Mouse (Mus musculus) heart, embryonic 11.5 days (tissue): Measurements from ENCODE around the gene Prr14. TPM values are rescaled to one million over a fixed set of nuclear protein-coding genes. Genes with fewer than 3 reads are reported as not detected.
A peak's percentile ranks its signal among the peaks of the same experiment; 100 is the strongest.

Source experiments
- ATAC-seq: fragments of 200-750 bp; cut with Nextera tagmentation; replicated peaks from 2 replicates; pipeline ENCODE4 v1.8.0; 2017; ENCODE audit warnings: moderate library complexity; ENCODE audit not compliant: insufficient number of reproducible peaks, low FRiP score, low TSS enrichment
- H3K27ac ChIP-seq: fragments of 300-500 bp; sonication (generic); 2 replicates; pipeline ENCODE4 v1.5.1; 2014; ENCODE audit warnings: mild to moderate bottlenecking, low read depth, low read length
- H3K27me3 ChIP-seq: fragments of 300-500 bp; sonication (generic); 2 replicates; pipeline ENCODE4 v1.6.1; 2014; ENCODE audit warnings: mild to moderate bottlenecking, low read length, mixed read lengths; ENCODE audit not compliant: control insufficient read depth, insufficient read depth
- H3K36me3 ChIP-seq: fragments of 300-500 bp; sonication (generic); 2 replicates; pipeline ENCODE4 v1.6.1; 2014; ENCODE audit warnings: mild to moderate bottlenecking, low read length, moderate library complexity, mixed read lengths; ENCODE audit not compliant: control insufficient read depth, insufficient read depth
- H3K4me1 ChIP-seq: fragments of 300-500 bp; sonication (generic); 2 replicates; pipeline ENCODE4 v1.6.1; 2014; ENCODE audit warnings: low read length; ENCODE audit not compliant: control insufficient read depth, insufficient read depth
- H3K4me2 ChIP-seq: fragments of 300-500 bp; sonication (generic); 2 replicates; pipeline ENCODE4 v1.6.1; 2014; ENCODE audit warnings: mild to moderate bottlenecking, moderate library complexity
- H3K4me3 ChIP-seq: fragments of 300-500 bp; sonication (generic); 2 replicates; pipeline ENCODE4 v1.5.1; 2014; ENCODE audit warnings: low read depth, low read length
- H3K9ac ChIP-seq: fragments of 300-500 bp; sonication (generic); 2 replicates; pipeline ENCODE4 v1.6.1; 2014; ENCODE audit warnings: mild to moderate bottlenecking, low read depth, low read length, moderate library complexity
- H3K9me3 ChIP-seq: fragments of 300-500 bp; sonication (generic); replicated peaks from 2 replicates; pipeline ENCODE4 v1.6.1; 2016; ENCODE audit warnings: low read length; ENCODE audit not compliant: control insufficient read depth
- WGBS: fragments of 180-500 bp; shearing (Covaris S2); extraction: QIAGEN DNeasy Blood & Tissue Kit; methylation state at CpG from one replicate; pipeline ENCODE4 v1.1.7; 2014; ENCODE audit not compliant: insufficient replicate concordance; 5-methylcytosine and 5-hydroxymethylcytosine counted together
- microRNA-seq: library from miRNA; unstranded; fragments of <30 nt; microRNA quantifications from one replicate; pipeline ENCODE4, GENCODE M21; 2016; ENCODE audit warnings: borderline number of aligned reads
- polyA plus RNA-seq: library from polyadenylated mRNA; unstranded; fragments of >200 nt; fragmentation: Nextera tagmentation; extraction: Ambion mirVana; gene quantifications from 2 replicates; pipeline ENCODE4 v1.2.1, GENCODE M21; 2014

The Prr14 gene
- polyA plus RNA-seq, 1 experiment from 2014 or later, result 39.7 TPM

GRCm38 (mm10) chr7:127512231-127513015, 53.0 kb downstream of the Prr14 start:
- peak; percentile 89 for ATAC-seq
- peak overlapping the region; percentile 79 for H3K4me3 ChIP-seq

GRCm38 (mm10) chr7:127513016-127513390, 53.6 kb downstream of the Prr14 start:
- Histone ChIP-seq H3K4me2 (peak overlapping the region; percentile 69), H3K4me3 (peak overlapping the region; percentile 79), H3K9ac (peak overlapping the region; percentile 96; the same call in 1 of the 2 replicates), H3K9me3 (no peaks in the 10 kb centered on the region), H3K27me3 (no peaks in the 10 kb centered on the region), H3K4me1 (peaks cover 14% of the 10 kb centered on the region), H3K27ac (peak overlapping the region; percentile 98), H3K36me3 (peaks cover 16% of the 10 kb centered on the region)
- 32% methylated on average over 8 of the region's 8 CpGs for WGBS
- no peak for ATAC-seq

More at GRCm38 (mm10) chr7:127512231-127513015, 53.0 kb downstream of the Prr14 start:
- WGBS, result under 1% methylated on average over 53 of the region's 93 CpGs
- H3K36me3 ChIP-seq, result peaks cover 14% of the 10 kb centered on the region
- peak overlapping the region; percentile 96 for H3K9ac ChIP-seq
- H3K4me2 ChIP-seq, result peak overlapping the region; percentile 69
- H3K4me1 ChIP-seq, result peaks cover 14% of the 10 kb centered on the region
- H3K9me3 ChIP-seq, result no peaks in the 10 kb centered on the region
- H3K27me3 ChIP-seq, result no peaks in the 10 kb centered on the region
- H3K27ac ChIP-seq, result peak overlapping the region; percentile 98

GRCm38 (mm10) chr7:127513781-127514180, 54.4 kb downstream of the Prr14 start:
- Histone ChIP-seq H3K9ac (no peak overlapping the region), H3K27me3 (no peaks in the 10 kb centered on the region), H3K36me3 (peaks cover 19% of the 10 kb centered on the region), H3K4me3 (peak overlapping the region; percentile 79; the same call in 1 of the 2 replicates), H3K9me3 (no peaks in the 10 kb centered on the region), H3K27ac (peak overlapping the region; percentile 57), H3K4me2 (peak overlapping the region; percentile 69), H3K4me1 (peaks cover 14% of the 10 kb centered on the region)
- whole genome bisulfite sequencing, result 88% methylated on average over 3 of the region's 3 CpGs
- ATAC-seq, result no peak

- H3K27me3 ChIP-seq, result no peaks in the 10 kb centered on the region
- no peak overlapping the region for H3K4me3 ChIP-seq
- H3K36me3 ChIP-seq, result peaks cover 24% of the 10 kb centered on the region
- ATAC-seq, result no peak
- peaks cover 14% of the 10 kb centered on the region for H3K4me1 ChIP-seq
- no peak overlapping the region for H3K9ac ChIP-seq
- 84% methylated on average over 7 of the region's 7 CpGs for WGBS
- H3K9me3 ChIP-seq, result no peaks in the 10 kb centered on the region
- H3K27ac ChIP-seq, result no peak overlapping the region
- no peak overlapping the region for H3K4me2 ChIP-seq
Measured at GRCm38 (mm10) chr7:127515846-127516245, 56.4 kb downstream of the Prr14 start.

GRCm38 (mm10) chr7:127516344-127516743, 56.9 kb downstream of the Prr14 start:
- no peak overlapping the region for H3K4me2 ChIP-seq
- no peak overlapping the region for H3K27ac ChIP-seq
- peaks cover 25% of the 10 kb centered on the region for H3K36me3 ChIP-seq
- H3K9me3 ChIP-seq, result no peaks in the 10 kb centered on the region
- no peak for ATAC-seq
- H3K9ac ChIP-seq, result no peak overlapping the region
- H3K4me3 ChIP-seq, result no peak overlapping the region
- WGBS, result 92% methylated on average over 6 of the region's 7 CpGs
- H3K4me1 ChIP-seq, result peaks cover 11% of the 10 kb centered on the region
- H3K27me3 ChIP-seq, result no peaks in the 10 kb centered on the region

- Histone ChIP-seq H3K9ac (no peak within 1 kb of the TSS), H3K36me3 (peaks cover 47% of the 10 kb centered on the region), H3K27ac (no peak within 1 kb of the TSS), H3K27me3 (no peaks in the 10 kb centered on the region), H3K4me3 (no peak within 1 kb of the TSS), H3K4me2 (no peak within 1 kb of the TSS), H3K4me1 (no peaks in the 10 kb centered on the region), H3K9me3 (no peaks in the 10 kb centered on the region)
- 93% methylated on average over 3 of the region's 3 CpGs for WGBS
- no peak for ATAC-seq
Measured at GRCm38 (mm10) chr7:127519284-127519683, 59.9 kb downstream of the Prr14 start, which contains the start of gene Gm42715. Gene Gm42715 (plus strand): TSS chr7:127519584.

Small RNAs within 50 kb of the gene (microRNA-seq; reads per million reads assigned to microRNA genes)
- gene Gm47278 (not detected), gene Mir7060 (1.1 reads per million, percentile 15 among the genes with 10 or more reads in this experiment)

Other genes starting within 250 kb of the Prr14 start
- gene Zfp553, start 226.6 kb upstream of the Prr14 start, polyA plus RNA-seq, result 12.3 and 14.6 TPM in 2 replicates
- 19.8 and 23.1 TPM in 2 replicates for gene Sept1, start 226.5 kb upstream of the Prr14 start, polyA plus RNA-seq
- 35.6 and 39.7 TPM in 2 replicates for gene Zfp771, start 215.3 kb upstream of the Prr14 start, polyA plus RNA-seq
- 184 and 197 TPM in 2 replicates for gene Dctpp1, start 198.9 kb upstream of the Prr14 start, polyA plus RNA-seq
- gene Sephs2, start 185.6 kb upstream of the Prr14 start, polyA plus RNA-seq, result 80.8 and 87.8 TPM in 2 replicates
- 0.46 and 0.68 TPM in 2 replicates for gene Itgal, start 163.4 kb upstream of the Prr14 start, polyA plus RNA-seq
- 4.7 and 6.0 TPM in 2 replicates for gene Zfp768, start 114.0 kb upstream of the Prr14 start, polyA plus RNA-seq
- 4.4 and 4.9 TPM in 2 replicates for gene Zfp747, start 83.6 kb upstream of the Prr14 start, polyA plus RNA-seq
- 3.7 and 5.5 TPM in 2 replicates for gene 9130019O22Rik, start 72.4 kb upstream of the Prr14 start, polyA plus RNA-seq
- 4.9 and 5.6 TPM in 2 replicates for gene E430018J23Rik, start 66.0 kb upstream of the Prr14 start, polyA plus RNA-seq
- gene Zfp764, start 52.8 kb upstream of the Prr14 start, polyA plus RNA-seq, result 4.6 and 4.8 TPM in 2 replicates
- gene Zfp688, start 37.5 kb upstream of the Prr14 start, polyA plus RNA-seq, result 14.7 and 23.5 TPM in 2 replicates
- gene Zfp689, start 10.5 kb upstream of the Prr14 start, polyA plus RNA-seq, result 5.3 and 5.8 TPM in 2 replicates
- 9.9 and 11.1 TPM in 2 replicates for gene Fbrs, start 19.6 kb downstream of the Prr14 start, polyA plus RNA-seq
- 36.8 and 46.6 TPM in 2 replicates for gene Srcap, start 52.4 kb downstream of the Prr14 start, polyA plus RNA-seq
- 9.8 and 12.6 TPM in 2 replicates for gene Gm42715, start 60.0 kb downstream of the Prr14 start, polyA plus RNA-seq
- gene Tmem265, start 101.8 kb downstream of the Prr14 start, polyA plus RNA-seq, result 3.0 and 5.6 TPM in 2 replicates
- 41.5 and 44.9 TPM in 2 replicates for gene Phkg2, start 113.7 kb downstream of the Prr14 start, polyA plus RNA-seq
- 8.7 and 10.0 TPM in 2 replicates for gene Ccdc189, start 129.0 kb downstream of the Prr14 start, polyA plus RNA-seq
- gene Rnf40, start 129.2 kb downstream of the Prr14 start, polyA plus RNA-seq, result 23.4 and 27.6 TPM in 2 replicates
- gene Zfp629, start 156.2 kb downstream of the Prr14 start, polyA plus RNA-seq, result 11.2 and 12.0 TPM in 2 replicates
- gene Bcl7c, start 249.3 kb downstream of the Prr14 start, polyA plus RNA-seq, result 32.5 and 34.4 TPM in 2 replicates